Mouse (Mus musculus) hindbrain, embryonic 11.5 days (tissue): ENCODE results near the gene Hpn. TPM values are rescaled to one million over a fixed set of nuclear protein-coding genes. Genes with fewer than 3 reads are reported as not detected.
A peak's percentile ranks its signal among the peaks of the same experiment; 100 is the strongest.

Experiments
- ATAC-seq: fragments of 200-750 bp; cut with Nextera tagmentation; 2 replicates; pipeline ENCODE4 v1.8.0; 2017; ENCODE audit warnings: mild to moderate bottlenecking, moderate TSS enrichment, moderate library complexity; ENCODE audit not compliant: low FRiP score
- DNase-seq: peaks from one replicate; pipeline ENCODE4 v3.0.0-alpha.2; 2015; ENCODE audit warnings: low spot score
- H3K27ac ChIP-seq: fragments of 300-500 bp; sonication (generic); 2 replicates; pipeline ENCODE4 v1.5.1; 2014; ENCODE audit warnings: mild to moderate bottlenecking, low read depth, low read length
- H3K27me3 ChIP-seq: fragments of 300-500 bp; sonication (generic); 2 replicates; pipeline ENCODE4 v1.6.1; 2014; ENCODE audit warnings: mild to moderate bottlenecking, low read length, moderate library complexity, mixed read lengths; ENCODE audit not compliant: control insufficient read depth, insufficient read depth
- H3K36me3 ChIP-seq: fragments of 300-500 bp; sonication (generic); 2 replicates; pipeline ENCODE4 v1.6.1; 2014; ENCODE audit warnings: mild to moderate bottlenecking, low read length, moderate library complexity, mixed read lengths; ENCODE audit not compliant: control insufficient read depth, insufficient read depth
- H3K4me1 ChIP-seq: fragments of 300-500 bp; sonication (generic); replicated peaks from 2 replicates; pipeline ENCODE4 v1.6.1; 2014; ENCODE audit warnings: low read length, mixed read lengths; ENCODE audit not compliant: control insufficient read depth, insufficient read depth
- H3K4me2 ChIP-seq: fragments of 300-500 bp; sonication (generic); replicated peaks from 2 replicates; pipeline ENCODE4 v1.6.1; 2014; ENCODE audit warnings: mild to moderate bottlenecking, low read depth, low read length
- H3K4me3 ChIP-seq: fragments of 300-500 bp; sonication (generic); 2 replicates; pipeline ENCODE4 v1.5.1; 2014; ENCODE audit warnings: low read depth, low read length
- H3K9ac ChIP-seq: fragments of 300-500 bp; sonication (generic); 2 replicates; pipeline ENCODE4 v1.6.1; 2014; ENCODE audit warnings: low read depth, low read length
- H3K9me3 ChIP-seq: fragments of 300-500 bp; sonication (generic); 2 replicates; pipeline ENCODE4 v1.6.1; 2016; ENCODE audit warnings: low read length; ENCODE audit not compliant: control insufficient read depth
- WGBS: fragments of 180-500 bp; shearing (Covaris S2); extraction: QIAGEN DNeasy Blood & Tissue Kit; methylation state at CpG from one replicate; pipeline ENCODE4 v1.1.7; 2014; 5-methylcytosine and 5-hydroxymethylcytosine counted together
- polyA plus RNA-seq: library from polyadenylated mRNA; unstranded; fragments of >200 nt; fragmentation: Nextera tagmentation; extraction: Ambion mirVana; gene quantifications from 2 replicates; pipeline ENCODE4 v1.2.1, GENCODE M21; 2014

The Hpn gene
- polyA plus RNA-seq, 1 experiment from 2014 or later: 0.56 TPM

DNA sequence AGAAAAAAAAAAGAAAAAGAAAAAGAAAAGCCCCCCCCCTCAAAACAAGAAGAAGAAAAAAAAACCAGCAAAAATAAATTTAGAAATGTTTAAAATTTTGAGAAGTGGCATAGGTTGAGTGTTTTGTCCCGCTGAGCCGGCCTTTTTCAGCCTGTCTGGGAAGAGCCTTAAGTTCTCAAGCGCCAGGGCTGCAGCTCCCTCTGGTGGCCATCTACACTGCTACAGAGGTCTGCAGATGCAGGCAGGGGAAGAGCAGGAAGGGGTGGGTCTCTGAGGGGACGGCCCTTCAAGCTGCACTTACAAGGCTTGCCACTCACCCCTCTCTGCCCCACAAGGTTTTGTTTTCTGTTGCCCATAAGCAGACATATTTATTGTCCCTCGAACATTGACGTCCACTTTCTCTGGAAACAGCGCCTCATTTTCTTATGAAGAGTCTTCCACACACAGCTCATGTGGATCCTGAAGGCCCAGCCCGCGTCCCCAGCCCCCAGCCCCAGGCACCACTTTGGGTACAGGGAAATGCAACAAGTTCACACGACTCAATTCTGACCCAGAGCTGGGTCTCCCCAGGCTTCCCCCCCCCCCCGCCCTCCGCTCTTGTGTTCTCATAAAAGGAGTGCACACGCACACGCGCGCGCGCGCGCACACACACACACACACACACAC lies 17.4 kb downstream of the Hpn start:
- peak; percentile 96 for DNase-seq
- ATAC-seq: peak; percentile 91
- H3K27ac ChIP-seq: no peak overlapping the region
- 0 out of 2 replicates have a peak overlapping the region, but pooled peaks have one; percentile 6 for H3K4me3 ChIP-seq
- H3K36me3 ChIP-seq: no peaks in the 10 kb centered on the region
- H3K4me2 ChIP-seq: peak overlapping the region; percentile 21
- no peak overlapping the region for H3K9ac ChIP-seq
- H3K4me1 ChIP-seq: no peaks in the 10 kb centered on the region
- no peaks in the 10 kb centered on the region for H3K27me3 ChIP-seq
- 17% methylated on average over 12 of the region's 20 CpGs for WGBS
- H3K9me3 ChIP-seq: no peaks in the 10 kb centered on the region

GRCm38 (mm10) chr7:31096892-31097564 lies 18.1 kb downstream of the Hpn start:
- Histone ChIP-seq H3K9me3 (no peaks in the 10 kb centered on the region), H3K27ac (no peak overlapping the region), H3K27me3 (no peaks in the 10 kb centered on the region), H3K4me1 (no peaks in the 10 kb centered on the region), H3K36me3 (no peaks in the 10 kb centered on the region), H3K4me2 (no peak overlapping the region), H3K4me3 (no peak overlapping the region), H3K9ac (no peak overlapping the region)
- DNase-seq (no peak), ATAC-seq (no peak)
- WGBS: 73% methylated on average over 9 of the region's 9 CpGs

DNA sequence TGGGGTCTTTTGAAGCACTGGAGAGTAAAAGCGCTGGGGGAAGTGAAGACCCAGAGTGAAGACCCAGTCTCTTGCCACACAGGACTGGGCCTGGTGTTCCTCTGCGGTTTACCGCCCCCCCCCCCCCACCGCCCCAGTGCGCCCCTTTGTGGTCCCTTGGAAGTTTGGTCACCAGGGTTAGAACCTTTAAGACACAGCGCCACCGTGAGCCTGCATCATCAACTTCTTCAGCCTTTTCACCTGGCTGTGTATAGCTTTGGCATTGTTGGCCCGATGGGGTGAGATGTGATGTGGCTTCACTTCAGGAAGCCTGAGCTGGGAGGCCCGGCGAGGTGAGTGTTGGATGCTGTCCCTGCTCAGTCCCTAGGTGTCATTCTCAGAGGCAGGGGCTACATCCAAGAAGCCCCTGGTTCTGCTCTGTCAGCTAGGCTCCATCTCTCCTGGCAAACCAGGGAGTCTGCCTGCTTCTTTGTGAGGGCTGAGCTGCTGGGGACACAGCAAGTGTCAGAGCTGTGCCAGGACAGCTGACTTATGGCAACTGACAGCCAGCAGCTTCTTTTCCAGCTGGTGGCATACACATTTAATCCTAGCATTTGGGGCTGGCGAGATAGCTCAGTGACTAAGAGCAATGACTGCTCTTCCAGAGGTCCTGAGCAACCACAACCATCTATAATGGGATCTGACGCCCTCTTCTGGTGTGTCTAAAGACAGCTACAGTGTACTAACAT lies 20.2 kb downstream of the Hpn start:
- 33% methylated on average over 10 of the region's 12 CpGs for WGBS
- Histone ChIP-seq H3K4me1 (no peaks in the 10 kb centered on the region), H3K9me3 (no peaks in the 10 kb centered on the region), H3K4me2 (no peak overlapping the region), H3K4me3 (no peak overlapping the region), H3K9ac (no peak overlapping the region), H3K36me3 (no peaks in the 10 kb centered on the region), H3K27ac (no peak overlapping the region), H3K27me3 (no peaks in the 10 kb centered on the region)
- ATAC-seq (no peak), DNase-seq (no peak)

DNA sequence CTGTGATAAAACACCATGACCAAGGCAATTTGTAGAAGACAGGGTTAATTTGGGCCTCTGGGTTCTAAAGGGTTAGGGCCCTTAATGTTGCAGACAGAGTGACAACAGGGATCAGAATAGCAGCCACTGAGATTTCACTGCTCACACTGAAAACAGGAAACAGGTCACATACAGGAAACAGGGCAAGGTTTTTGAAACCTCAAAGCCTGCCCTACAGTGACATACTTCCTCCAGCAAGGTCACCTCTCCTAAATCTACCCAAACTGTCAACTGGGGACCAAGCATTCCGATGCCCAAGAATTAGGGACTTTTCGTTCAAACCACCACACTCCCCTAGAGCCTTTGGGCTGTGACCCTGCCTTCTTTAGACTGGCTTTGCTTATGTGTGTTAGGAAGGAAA lies 25.4 kb downstream of the Hpn start:
- Histone ChIP-seq H3K4me3 (no peak overlapping the region), H3K27me3 (no peaks in the 10 kb centered on the region), H3K4me2 (no peak overlapping the region), H3K9ac (no peak overlapping the region), H3K9me3 (no peaks in the 10 kb centered on the region), H3K27ac (no peak overlapping the region), H3K36me3 (no peaks in the 10 kb centered on the region), H3K4me1 (no peaks in the 10 kb centered on the region)
- WGBS: 96% methylated on average over 2 of the region's 2 CpGs
- ATAC-seq (no peak), DNase-seq (no peak)

- 64% methylated on average over 3 of the region's 3 CpGs for WGBS
- DNase-seq: no peak
- Histone ChIP-seq H3K36me3 (no peaks in the 10 kb centered on the region), H3K4me1 (no peaks in the 10 kb centered on the region), H3K27ac (no peak overlapping the region), H3K9me3 (no peaks in the 10 kb centered on the region), H3K4me2 (no peak overlapping the region), H3K27me3 (no peaks in the 10 kb centered on the region), H3K9ac (no peak overlapping the region), H3K4me3 (no peak overlapping the region)
- no peak for ATAC-seq
Measured at GRCm38 (mm10) chr7:31088206-31088605, 26.9 kb downstream of the Hpn start.

GRCm38 (mm10) chr7:31087262-31087661 lies 27.8 kb downstream of the Hpn start:
- Histone ChIP-seq H3K27me3 (no peaks in the 10 kb centered on the region), H3K36me3 (no peaks in the 10 kb centered on the region), H3K27ac (no peak overlapping the region), H3K9me3 (no peaks in the 10 kb centered on the region), H3K9ac (no peak overlapping the region), H3K4me2 (no peak overlapping the region), H3K4me3 (no peak overlapping the region), H3K4me1 (no peaks in the 10 kb centered on the region)
- WGBS: 70% methylated on average over 2 of the region's 2 CpGs
- ATAC-seq (no peak), DNase-seq (no peak)

DNA sequence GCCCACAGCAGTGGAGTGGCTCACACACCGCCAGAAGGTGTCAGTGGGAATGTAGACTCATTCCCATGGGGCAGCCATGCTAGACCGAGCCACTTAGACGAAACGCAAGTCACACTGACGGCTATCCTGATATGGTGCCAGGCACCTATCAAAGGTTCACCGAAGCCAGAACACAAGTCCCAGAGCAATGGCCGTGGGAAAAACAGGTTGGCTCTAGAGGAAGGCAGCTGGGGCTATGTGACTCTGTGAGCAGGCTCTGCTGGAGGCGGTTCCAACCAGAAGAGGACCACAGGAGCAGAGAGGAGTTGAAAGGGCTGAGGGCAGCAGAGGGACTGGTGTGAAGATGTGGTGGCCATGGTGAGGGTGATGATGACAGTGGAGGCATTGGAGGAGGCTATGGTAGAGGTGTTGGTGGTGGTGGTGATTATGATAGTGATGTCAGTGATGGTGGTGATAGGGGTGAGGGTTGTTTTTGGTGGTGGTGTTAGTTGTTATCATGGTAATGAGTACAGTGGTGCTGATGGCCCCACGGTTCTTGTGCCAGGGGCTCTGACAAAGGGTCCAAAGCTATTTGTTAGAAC lies 28.8 kb downstream of the Hpn start:
- Histone ChIP-seq H3K9me3 (no peaks in the 10 kb centered on the region), H3K9ac (no peak overlapping the region), H3K36me3 (no peaks in the 10 kb centered on the region), H3K27ac (no peak overlapping the region), H3K27me3 (no peaks in the 10 kb centered on the region), H3K4me1 (no peaks in the 10 kb centered on the region), H3K4me2 (no peak overlapping the region), H3K4me3 (no peak overlapping the region)
- WGBS: 90% methylated on average over 9 of the region's 9 CpGs
- ATAC-seq (no peak), DNase-seq (no peak)

DNA sequence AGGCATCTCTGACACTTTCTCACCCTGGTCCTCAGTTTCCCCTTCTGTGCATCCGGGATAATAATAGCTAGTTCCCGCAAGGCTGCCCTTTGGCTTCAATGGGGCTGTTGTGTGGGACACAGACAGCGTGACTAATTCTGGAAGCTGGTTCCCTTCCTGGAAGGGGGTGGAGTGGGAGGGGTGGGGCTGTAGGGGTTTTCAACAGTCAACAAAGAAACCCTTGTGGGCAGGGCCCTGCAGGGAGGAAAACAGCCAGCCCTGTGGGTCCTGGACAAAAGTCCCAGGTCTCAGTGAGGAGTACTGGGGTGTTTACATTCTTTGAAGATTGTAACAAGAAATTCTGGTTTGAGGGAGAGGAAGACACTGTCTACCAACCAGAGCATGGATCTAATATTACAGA lies 29.9 kb downstream of the Hpn start:
- no peak overlapping the region for H3K4me3 ChIP-seq
- WGBS: 16% methylated on average over 3 of the region's 3 CpGs
- no peak overlapping the region for H3K4me2 ChIP-seq
- DNase-seq: peak; percentile 38
- H3K4me1 ChIP-seq: no peaks in the 10 kb centered on the region
- H3K9me3 ChIP-seq: no peaks in the 10 kb centered on the region
- H3K9ac ChIP-seq: no peak overlapping the region
- no peaks in the 10 kb centered on the region for H3K27me3 ChIP-seq
- ATAC-seq: peak; percentile 65
- peak overlapping the region; percentile 11; the same call in 1 of the 2 replicates for H3K27ac ChIP-seq
- H3K36me3 ChIP-seq: no peaks in the 10 kb centered on the region
